Mouse (Mus musculus) CD4-positive, CD25-positive, alpha-beta regulatory T cell, adult 4 months (primary cell): ENCODE data around the gene Syt17. TPM values are rescaled to one million over a fixed set of nuclear protein-coding genes. Genes with fewer than 3 reads are reported as not detected.
"Not testable (repeated sequence)": the region's sequence is repeated elsewhere in the genome, so short reads cannot be mapped to it uniquely, and the experiment has no call there.

Experiments used
- ATAC-seq: one replicate; pipeline ENCODE4 v1.8.0; 2017
- polyA plus RNA-seq, 2 experiments: library from polyadenylated mRNA; unstranded; fragments of 100-300 nt; shearing (Covaris generic); gene quantifications; one replicate each; pipeline ENCODE4 v1.2.1; 2017

The Syt17 gene
- polyA plus RNA-seq, 2 experiments from 2014 or later, result 0.30 TPM; not detected in 1

- no peak for ATAC-seq
Measured at GRCm38 (mm10) chr7:118376590-118376989, 71.4 kb downstream of the Syt17 start.

- ATAC-seq, result no peak
Measured at GRCm38 (mm10) chr7:118375341-118375740, 72.7 kb downstream of the Syt17 start.

GRCm38 (mm10) chr7:118371361-118371760, 76.7 kb downstream of the Syt17 start:
- ATAC-seq, result no peak

GRCm38 (mm10) chr7:118369705-118370104, 78.3 kb downstream of the Syt17 start:
- ATAC-seq, result no peak

- ATAC-seq, result no peak
Measured at GRCm38 (mm10) chr7:118365902-118366301, 82.1 kb downstream of the Syt17 start.

- ATAC-seq, result no peak
Measured at GRCm38 (mm10) chr7:118365251-118365650, 82.8 kb downstream of the Syt17 start.

GRCm38 (mm10) chr7:118364353-118365007, 83.5 kb downstream of the Syt17 start:
- ATAC-seq, result no peak

GRCm38 (mm10) chr7:118363587-118364233, 84.3 kb downstream of the Syt17 start:
- ATAC-seq, result no peak

- ATAC-seq, result no peak
Measured at GRCm38 (mm10) chr7:118362931-118363330, 85.1 kb downstream of the Syt17 start.

- no peak for ATAC-seq
Measured at GRCm38 (mm10) chr7:118362258-118362657, 85.8 kb downstream of the Syt17 start.

- no peak for ATAC-seq
Measured at GRCm38 (mm10) chr7:118358977-118359376, 89.0 kb downstream of the Syt17 start.

- ATAC-seq, result not testable (repeated sequence)
Measured at GRCm38 (mm10) chr7:118356410-118357005, 91.5 kb downstream of the Syt17 start.

GRCm38 (mm10) chr7:118350840-118351239, 97.2 kb downstream of the Syt17 start:
- no peak for ATAC-seq

- no peak for ATAC-seq
Measured at GRCm38 (mm10) chr7:118346943-118347342, 101.1 kb downstream of the Syt17 start.

- no peak for ATAC-seq
Measured at GRCm38 (mm10) chr7:118346432-118346831, 101.6 kb downstream of the Syt17 start.

- ATAC-seq, result no peak
Measured at GRCm38 (mm10) chr7:118345396-118345795, 102.6 kb downstream of the Syt17 start.

GRCm38 (mm10) chr7:118344701-118345100, 103.3 kb downstream of the Syt17 start:
- ATAC-seq, result no peak

Other genes with a start within 250 kb of the Syt17 start
- gene Smg1, start 204.6 kb downstream of the Syt17 start, polyA plus RNA-seq, result 10 to 100 TPM; 30.2 to 44.0 TPM
- gene Itpripl2, start 43.8 kb upstream of the Syt17 start, polyA plus RNA-seq, result under 1 TPM; 0.63 to 0.77 TPM
- gene Coq7, start 85.1 kb upstream of the Syt17 start, polyA plus RNA-seq, result 10 to 100 TPM; 10.3 to 10.7 TPM
- not detected for gene Tmc7, start 136.5 kb upstream of the Syt17 start, polyA plus RNA-seq
- not detected for gene Tmc5, start 149.1 kb upstream of the Syt17 start, polyA plus RNA-seq